ENCODE assay signal across 8 mouse cellular contexts in genomic region chr9:19621843-19622822, GRCm38 (mm10). TPM values are rescaled to one million over a fixed set of nuclear protein-coding genes. Genes with fewer than 3 reads are reported as not detected.
DNase-seq lines count a peak whose midpoint lies in the region; ATAC-seq lines count a peak whose summit lies in the region.

TSS of gene Zfp317 (plus strand) at chr9:19622102.

- 2% methylated on average over 35 of the region's 35 CpGs for WGBS in hindbrain, embryonic 15.5 days

- no peaks in the 10 kb centered on the region for H3K27me3 ChIP-seq in hindbrain, embryonic 15.5 days

- peak within 1 kb of the TSS; percentile 69 for H3K4me3 ChIP-seq in hindbrain, embryonic 15.5 days

- peak; percentile 99 for ATAC-seq in hindbrain, embryonic 15.5 days (ENCODE audit: low FRiP score, low read depth)

- H3K9ac ChIP-seq in hindbrain, embryonic 15.5 days: peak within 1 kb of the TSS; percentile 67

- no peaks in the 10 kb centered on the region for H3K9me3 ChIP-seq in hindbrain, embryonic 15.5 days

- H3K27ac ChIP-seq in hindbrain, embryonic 15.5 days (replicated peaks): peak within 1 kb of the TSS; percentile 85

- DNase-seq in T-cell, adult 2 months (ENCODE audit: low spot score): peak; percentile 97
- peak; percentile 72 to 88 for DNase-seq in cerebellum, postnatal 36 days
- DNase-seq in frontal cortex, postnatal 36 days (ENCODE audit: low spot score in 2 of 2): peak; percentile 91 to 98
- DNase-seq in left cerebral cortex, adult 11 months (ENCODE audit: low spot score): peak; percentile 98
- peak; percentile 90 to 94 for DNase-seq in lung, postnatal 4 days
- DNase-seq in retina, postnatal 7 days (ENCODE audit: low read depth, low spot score): peak; percentile 99
- DNase-seq in urinary bladder, adult 2 months (ENCODE audit: low spot score): peak; percentile 66

- peaks cover 7% of the 10 kb centered on the region; the same call in 1 of the 2 replicates for H3K36me3 ChIP-seq in hindbrain, embryonic 15.5 days

- peak within 1 kb of the TSS; percentile 54 for H3K4me2 ChIP-seq in hindbrain, embryonic 15.5 days

- no peaks in the 10 kb centered on the region for H3K4me1 ChIP-seq in hindbrain, embryonic 15.5 days (replicated peaks)

RNA-seq across cellular contexts. Expression of gene Zfp317, which starts in this region (rescaled TPM):
- 33.6 and 34.4 TPM in 2 replicates for polyA plus RNA-seq in hindbrain, embryonic 15.5 days (2015; fragmentation: Nextera tagmentation; extraction: Ambion mirVana)
- 20.5 and 21.4 TPM in 2 replicates for polyA plus RNA-seq in urinary bladder, adult 2 months (2012; rRNA removed)

Comparison
In these comparisons a context has a peak if more than half of its experiments do, and no peak if none do; other contexts are left out.
1. Peak in every context shown above with its lines: DNase-seq, ATAC-seq, H3K4me3 ChIP-seq and H3K27ac ChIP-seq.